Mouse (Mus musculus) forebrain, embryonic 10.5 days (tissue): Measurements from ENCODE around the gene Copz1. TPM values are rescaled to one million over a fixed set of nuclear protein-coding genes. Genes with fewer than 3 reads are reported as not detected.

Experiments used
- DNase-seq: peaks from one replicate; pipeline ENCODE4 v3.0.0-alpha.2; 2017; ENCODE audit warnings: low spot score; ENCODE audit errors: extremely low spot score
- H3K27ac ChIP-seq: fragments of 300-500 bp; sonication (generic); 2 replicates; pipeline ENCODE4 v1.5.1; 2016; ENCODE audit warnings: mild to moderate bottlenecking
- H3K27me3 ChIP-seq: fragments of 300-500 bp; sonication (generic); 2 replicates; pipeline ENCODE4 v1.6.1; 2016; ENCODE audit warnings: mild to moderate bottlenecking; ENCODE audit not compliant: poor library complexity, severe bottlenecking
- H3K36me3 ChIP-seq: fragments of 300-500 bp; sonication (generic); replicated peaks from 2 replicates; pipeline ENCODE4 v1.6.1; 2016; ENCODE audit warnings: mild to moderate bottlenecking, moderate library complexity
- H3K4me1 ChIP-seq: fragments of 300-500 bp; sonication (generic); 2 replicates; pipeline ENCODE4 v1.6.1; 2016
- H3K4me3 ChIP-seq: fragments of 300-500 bp; sonication (generic); 2 replicates; pipeline ENCODE4 v1.5.1; 2016; ENCODE audit warnings: mild to moderate bottlenecking, moderate library complexity
- H3K9me3 ChIP-seq: fragments of 300-500 bp; sonication (generic); 2 replicates; pipeline ENCODE4 v1.6.1; 2016; ENCODE audit warnings: mild to moderate bottlenecking, moderate library complexity
- WGBS: fragments of 180-500 bp; shearing (Covaris S2); methylation state at CpG from one replicate; pipeline ENCODE4 v1.1.7; 2016; 5-methylcytosine and 5-hydroxymethylcytosine counted together
- polyA plus RNA-seq: library from polyadenylated mRNA; unstranded; fragments of >200 nt; fragmentation: Nextera tagmentation; extraction: Ambion mirVana; gene quantifications from 2 replicates; pipeline ENCODE4 v1.2.1, GENCODE M21; 2016

The Copz1 gene
- polyA plus RNA-seq, 1 experiment from 2014 or later, result 279 TPM

DNA sequence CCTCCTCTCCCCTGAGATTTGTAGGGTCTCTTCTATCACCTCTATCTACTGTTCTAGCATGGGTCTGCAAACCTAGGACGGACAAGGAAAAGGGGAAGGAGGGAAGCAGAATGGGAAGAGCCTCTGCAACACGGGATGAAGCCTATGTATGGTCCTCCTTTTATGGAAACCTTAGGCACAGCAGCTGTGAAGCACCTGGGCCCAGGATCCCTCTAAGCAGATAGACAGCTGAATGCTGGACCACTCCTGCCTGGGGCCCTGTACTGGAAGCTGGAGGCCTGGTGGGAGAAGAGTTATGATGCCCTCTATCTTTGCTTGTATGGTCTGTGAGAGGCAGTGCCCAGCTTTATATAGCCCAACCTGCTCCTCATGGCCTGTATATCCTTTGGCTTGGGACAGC, 28.0 kb downstream of the Copz1 start:
- Histone ChIP-seq H3K4me3 (peak overlapping the region; percentile 46), H3K36me3 (peaks cover 38% of the 10 kb centered on the region), H3K9me3 (no peaks in the 10 kb centered on the region), H3K27me3 (no peaks in the 10 kb centered on the region), H3K4me1 (peaks cover 98% of the 10 kb centered on the region), H3K27ac (peak overlapping the region; percentile 97)
- no peak for DNase-seq
- 2% methylated on average over 2 of the region's 2 CpGs for WGBS

DNA sequence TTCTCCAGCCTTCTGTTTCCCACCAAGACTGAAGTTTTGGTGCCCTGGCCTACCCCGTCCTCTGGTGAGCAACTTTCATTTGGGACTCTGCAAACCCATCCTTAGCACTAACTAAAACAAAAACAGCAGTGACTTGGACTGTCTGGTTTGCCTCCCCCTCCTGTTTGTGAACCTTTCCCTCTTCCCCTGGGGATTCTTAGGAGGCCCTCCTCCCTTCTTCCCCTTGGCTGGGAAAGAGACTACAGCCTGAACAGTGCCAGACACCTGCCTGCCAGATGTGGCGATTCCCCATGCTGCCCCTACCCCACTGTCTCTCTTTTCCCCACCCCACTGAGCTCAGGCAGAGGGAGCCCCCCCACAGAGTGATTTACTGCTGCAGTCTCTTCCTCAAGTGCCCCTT, 28.5 kb downstream of the Copz1 start:
- Histone ChIP-seq H3K36me3 (peaks cover 34% of the 10 kb centered on the region), H3K4me1 (peaks cover 98% of the 10 kb centered on the region), H3K4me3 (peak overlapping the region; percentile 46), H3K27me3 (no peaks in the 10 kb centered on the region), H3K27ac (peak overlapping the region; percentile 97), H3K9me3 (no peaks in the 10 kb centered on the region)
- DNase-seq, result no peak
- WGBS, result 11% methylated on average over 2 of the region's 2 CpGs

DNA sequence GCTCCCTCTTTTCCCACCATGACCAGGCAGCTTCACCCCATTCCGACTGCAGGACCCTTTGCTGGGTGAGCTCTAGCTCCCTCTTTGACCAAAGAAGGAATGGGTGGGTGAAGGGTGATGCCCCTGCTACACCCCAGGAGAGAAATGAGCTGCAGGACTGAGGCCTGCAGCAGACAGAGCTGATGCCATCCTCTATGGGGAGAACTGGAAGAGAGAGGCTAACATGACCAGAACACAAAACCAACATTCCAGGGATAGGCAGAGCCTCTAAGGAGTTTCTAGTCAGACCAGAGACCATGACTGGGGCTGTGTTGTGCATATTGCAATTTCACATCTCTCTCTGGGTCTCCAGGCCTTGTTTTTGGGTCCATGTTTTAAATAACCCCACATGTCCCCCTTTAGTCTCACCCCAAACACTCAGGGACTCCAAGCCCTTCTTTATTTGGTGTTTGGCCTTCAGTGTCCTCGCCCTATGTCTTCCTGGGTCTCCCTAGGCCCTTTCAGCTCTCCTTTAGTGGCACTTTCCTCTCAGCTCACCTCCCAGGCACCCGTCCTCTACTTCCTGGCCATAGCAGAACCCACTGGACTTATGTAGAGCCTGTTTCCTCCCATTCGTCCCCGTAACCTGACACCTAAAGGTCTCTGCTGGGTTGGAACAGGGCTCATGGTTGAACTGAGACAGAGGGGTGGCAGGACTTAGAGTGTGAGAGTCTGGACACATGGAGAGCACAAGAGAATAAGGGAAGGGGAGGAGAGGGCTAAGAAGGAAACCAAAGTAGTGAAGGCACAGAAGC, 29.2 kb downstream of the Copz1 start:
- Histone ChIP-seq H3K4me3 (peak overlapping the region; percentile 46; the same call in 1 of the 2 replicates), H3K9me3 (no peaks in the 10 kb centered on the region), H3K27ac (peak overlapping the region; percentile 97), H3K4me1 (peaks cover 98% of the 10 kb centered on the region), H3K36me3 (peaks cover 27% of the 10 kb centered on the region), H3K27me3 (no peaks in the 10 kb centered on the region)
- DNase-seq, result no peak
- WGBS, result 22% methylated on average over 5 of the region's 5 CpGs

DNA sequence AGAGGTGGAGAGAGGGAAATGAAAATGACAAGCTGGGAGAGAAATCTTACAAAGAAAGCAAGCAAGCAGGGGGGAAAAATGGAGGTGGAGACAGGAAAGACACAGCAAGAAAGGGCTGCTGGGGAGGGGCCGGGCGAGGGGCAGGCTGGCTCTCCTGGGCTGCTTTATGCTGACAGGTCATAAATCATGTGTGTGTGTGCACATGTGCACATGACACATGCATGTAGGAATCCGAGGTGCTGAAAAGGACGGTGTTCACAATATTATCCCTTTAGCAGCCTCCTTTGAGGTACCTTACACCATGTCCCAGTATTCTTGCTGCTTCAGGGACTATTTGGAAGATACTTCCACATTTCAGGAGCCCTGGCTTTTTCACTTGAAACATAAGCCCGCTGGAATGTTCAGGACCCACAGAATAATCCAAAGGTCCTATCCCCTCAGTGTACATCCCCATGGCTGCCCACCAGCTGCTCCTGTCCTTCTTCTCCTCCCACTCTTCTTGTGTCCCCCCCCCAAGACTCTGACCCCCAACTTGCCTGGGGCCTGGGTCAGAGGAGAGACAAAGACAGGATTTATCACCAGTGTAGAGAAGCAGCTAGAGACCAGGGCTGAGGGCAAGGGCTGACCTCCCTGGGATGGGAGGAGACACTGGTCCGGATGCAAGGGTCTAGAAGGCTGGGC, 30.0 kb downstream of the Copz1 start:
- WGBS, result 45% methylated on average over 6 of the region's 6 CpGs
- DNase-seq, result no peak
- peak overlapping the region; percentile 7; the same call in 1 of the 2 replicates for H3K4me3 ChIP-seq
- no peaks in the 10 kb centered on the region for H3K9me3 ChIP-seq
- peak overlapping the region; percentile 97 for H3K27ac ChIP-seq
- H3K27me3 ChIP-seq, result no peaks in the 10 kb centered on the region
- H3K36me3 ChIP-seq, result peaks cover 19% of the 10 kb centered on the region
- H3K4me1 ChIP-seq, result peaks cover 98% of the 10 kb centered on the region

DNA sequence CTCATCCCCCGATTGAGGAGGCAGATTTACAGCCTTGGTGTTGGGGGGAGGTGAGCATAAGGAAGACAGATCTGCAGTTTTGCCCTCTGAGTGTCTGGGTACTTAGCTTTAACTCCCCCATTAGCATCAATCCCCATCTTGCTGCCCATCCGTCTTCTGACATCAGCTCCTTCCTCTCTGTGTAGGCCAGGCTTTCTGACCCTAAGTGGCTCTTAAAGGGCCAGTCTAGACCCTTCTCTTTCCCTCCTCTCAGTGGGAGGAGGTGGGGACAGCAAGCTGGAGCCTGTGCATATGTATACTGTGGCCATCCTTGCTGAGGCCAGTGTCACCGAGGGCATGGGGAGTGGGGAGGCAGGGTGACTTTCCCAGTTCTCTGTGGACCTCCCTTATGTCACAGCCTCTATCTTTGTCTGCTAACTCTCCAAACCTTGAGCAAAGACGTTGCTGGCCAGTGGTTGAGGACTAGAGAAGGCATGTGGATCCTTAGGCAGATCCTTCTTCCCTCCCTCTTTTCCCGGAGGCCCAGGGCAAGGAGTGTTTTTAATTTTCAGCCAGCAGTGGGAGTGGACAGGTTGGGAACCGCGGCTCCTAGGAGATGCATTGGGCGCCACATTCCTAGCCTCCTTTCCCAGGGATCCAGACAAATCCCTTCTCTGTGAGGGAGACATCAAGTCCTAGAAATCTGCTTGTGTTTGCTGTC, 31.6 kb downstream of the Copz1 start:
- Histone ChIP-seq H3K27me3 (peaks cover 16% of the 10 kb centered on the region), H3K27ac (peak overlapping the region; percentile 97), H3K4me1 (peaks cover 91% of the 10 kb centered on the region), H3K36me3 (peaks cover 3% of the 10 kb centered on the region), H3K9me3 (no peaks in the 10 kb centered on the region), H3K4me3 (peak overlapping the region; percentile 59)
- peak; percentile 45 for DNase-seq
- WGBS, result 10% methylated on average over 8 of the region's 8 CpGs

DNA sequence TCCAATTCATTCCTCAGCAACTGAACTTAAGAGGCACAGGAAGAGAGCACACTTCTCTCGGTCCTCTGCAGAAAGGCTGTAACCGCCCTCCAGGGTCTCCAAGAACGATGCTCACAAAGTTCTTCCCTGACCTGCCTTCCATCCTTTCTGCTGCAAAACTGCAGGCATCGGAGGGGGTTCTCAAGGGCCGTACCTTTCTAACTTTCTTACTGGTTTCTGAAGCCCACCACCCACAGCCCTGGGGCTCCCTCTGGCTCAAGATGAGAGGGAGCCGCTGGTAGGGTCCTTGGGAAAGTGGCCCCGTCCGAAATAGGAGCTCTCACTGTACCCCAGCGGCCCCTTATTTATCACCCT, 32.1 kb downstream of the Copz1 start:
- peaks cover 21% of the 10 kb centered on the region for H3K27me3 ChIP-seq
- H3K4me1 ChIP-seq, result peaks cover 88% of the 10 kb centered on the region
- no peaks in the 10 kb centered on the region for H3K36me3 ChIP-seq
- DNase-seq, result no peak
- no peaks in the 10 kb centered on the region for H3K9me3 ChIP-seq
- WGBS, result 2% methylated on average over 9 of the region's 9 CpGs
- peak overlapping the region; percentile 59 for H3K4me3 ChIP-seq
- H3K27ac ChIP-seq, result peak overlapping the region; percentile 97

DNA sequence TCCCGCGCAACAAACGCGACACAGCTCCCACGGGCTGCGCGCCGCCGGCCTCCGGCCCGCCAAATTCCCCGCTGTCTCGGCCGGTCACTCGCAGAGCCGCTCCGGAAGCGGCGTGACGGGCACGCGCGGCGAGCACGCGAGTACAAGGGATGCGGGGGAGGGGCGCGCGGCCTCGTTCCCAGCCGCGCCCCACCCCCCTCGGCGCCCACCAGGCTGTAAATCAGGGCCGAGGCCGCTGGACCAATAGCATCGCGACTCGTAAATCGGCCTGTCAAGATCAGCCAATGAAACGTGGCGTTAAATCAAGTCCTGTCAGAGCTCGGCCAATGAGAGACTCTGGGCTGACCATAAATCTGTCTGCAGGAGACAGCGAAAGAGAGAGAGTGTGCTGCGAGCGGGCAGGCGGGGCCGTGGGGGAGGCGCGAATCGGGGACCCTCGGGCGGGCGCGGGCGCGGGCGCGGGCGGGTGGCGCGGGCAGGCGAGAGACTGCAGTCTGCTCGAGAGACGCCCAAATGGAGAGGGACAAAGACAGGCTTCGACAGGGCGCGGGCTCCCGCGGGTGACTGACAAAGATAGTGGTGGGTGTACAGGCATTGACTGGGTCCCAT, 32.7 kb downstream of the Copz1 start:
- DNase-seq, result peak; percentile 98
- WGBS, result under 1% methylated on average over 71 of the region's 71 CpGs
- Histone ChIP-seq H3K36me3 (no peaks in the 10 kb centered on the region), H3K4me1 (peaks cover 82% of the 10 kb centered on the region), H3K4me3 (peak overlapping the region; percentile 59), H3K27ac (peak overlapping the region; percentile 97), H3K27me3 (peaks cover 27% of the 10 kb centered on the region), H3K9me3 (no peaks in the 10 kb centered on the region)

DNA sequence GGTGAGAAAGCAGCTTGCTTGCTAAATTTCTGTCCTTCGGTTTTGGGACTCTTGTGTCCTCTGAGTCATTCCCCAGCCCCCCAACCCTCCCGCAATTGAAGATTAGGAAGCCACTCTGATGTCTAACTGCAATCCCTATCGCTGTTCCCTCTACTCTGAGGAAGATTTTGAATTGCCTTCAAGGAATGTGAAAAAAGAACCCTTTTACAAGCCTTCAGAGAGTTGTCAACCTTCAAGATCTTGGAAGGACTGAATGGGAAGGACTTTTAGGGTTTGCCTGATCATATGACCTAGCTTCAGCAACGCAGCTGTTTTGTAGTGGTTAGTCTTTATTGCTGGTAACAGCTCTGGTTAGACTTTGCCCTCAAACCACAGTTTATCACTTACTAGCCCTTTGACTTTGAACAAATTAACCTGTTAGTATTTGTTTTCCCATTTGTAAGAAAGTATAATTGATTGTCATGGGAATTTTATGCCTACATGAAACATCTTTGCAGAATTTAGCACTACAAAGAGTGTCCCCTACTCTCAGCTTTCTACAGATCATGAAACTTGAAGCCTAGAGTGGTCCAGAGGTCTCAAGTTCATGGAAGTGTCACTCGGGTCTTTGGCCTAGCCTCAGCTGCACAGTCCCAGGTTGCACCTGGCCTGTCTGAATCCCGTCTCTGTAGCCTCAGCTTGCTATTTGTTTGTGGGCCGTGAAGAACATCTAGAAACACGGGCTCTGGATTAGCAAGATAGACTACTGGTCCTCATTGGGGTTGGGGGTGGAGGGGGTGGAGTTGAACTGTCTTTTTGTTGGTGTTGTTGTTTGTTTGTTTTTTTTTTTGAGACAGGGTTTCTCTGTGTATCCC, 33.5 kb downstream of the Copz1 start:
- H3K27me3 ChIP-seq, result peaks cover 33% of the 10 kb centered on the region

DNA sequence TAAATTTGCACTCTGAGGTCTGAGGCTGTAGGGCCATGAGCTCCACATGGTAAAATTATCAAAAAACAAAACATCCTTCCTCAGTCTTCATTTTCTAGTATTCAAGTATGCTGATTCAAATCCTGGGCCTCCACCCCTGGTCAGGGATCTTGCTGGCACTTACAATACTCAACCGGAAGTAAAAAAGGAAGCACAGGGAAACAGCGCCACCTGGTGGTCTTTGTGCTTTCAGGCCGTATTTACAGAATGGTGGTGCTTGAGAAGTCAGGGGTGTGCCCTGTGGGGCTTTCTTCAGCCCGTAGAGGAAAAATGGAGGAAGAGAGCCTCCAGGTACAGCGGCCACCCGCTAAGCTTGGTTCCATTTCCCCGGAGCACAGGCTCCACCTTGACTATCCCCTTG, 34.6 kb downstream of the Copz1 start:
- Histone ChIP-seq H3K36me3 (no peaks in the 10 kb centered on the region), H3K4me1 (peaks cover 62% of the 10 kb centered on the region)

More for the DNA sequence above, 33.5 kb downstream of the Copz1 start:
- H3K27ac ChIP-seq, result peak overlapping the region; percentile 97
- peaks cover 73% of the 10 kb centered on the region for H3K4me1 ChIP-seq
- no peaks in the 10 kb centered on the region for H3K9me3 ChIP-seq
- 42% methylated on average over 8 of the region's 8 CpGs for WGBS
- no peaks in the 10 kb centered on the region for H3K36me3 ChIP-seq
- H3K4me3 ChIP-seq, result peak overlapping the region; percentile 59
- no peak for DNase-seq

DNA sequence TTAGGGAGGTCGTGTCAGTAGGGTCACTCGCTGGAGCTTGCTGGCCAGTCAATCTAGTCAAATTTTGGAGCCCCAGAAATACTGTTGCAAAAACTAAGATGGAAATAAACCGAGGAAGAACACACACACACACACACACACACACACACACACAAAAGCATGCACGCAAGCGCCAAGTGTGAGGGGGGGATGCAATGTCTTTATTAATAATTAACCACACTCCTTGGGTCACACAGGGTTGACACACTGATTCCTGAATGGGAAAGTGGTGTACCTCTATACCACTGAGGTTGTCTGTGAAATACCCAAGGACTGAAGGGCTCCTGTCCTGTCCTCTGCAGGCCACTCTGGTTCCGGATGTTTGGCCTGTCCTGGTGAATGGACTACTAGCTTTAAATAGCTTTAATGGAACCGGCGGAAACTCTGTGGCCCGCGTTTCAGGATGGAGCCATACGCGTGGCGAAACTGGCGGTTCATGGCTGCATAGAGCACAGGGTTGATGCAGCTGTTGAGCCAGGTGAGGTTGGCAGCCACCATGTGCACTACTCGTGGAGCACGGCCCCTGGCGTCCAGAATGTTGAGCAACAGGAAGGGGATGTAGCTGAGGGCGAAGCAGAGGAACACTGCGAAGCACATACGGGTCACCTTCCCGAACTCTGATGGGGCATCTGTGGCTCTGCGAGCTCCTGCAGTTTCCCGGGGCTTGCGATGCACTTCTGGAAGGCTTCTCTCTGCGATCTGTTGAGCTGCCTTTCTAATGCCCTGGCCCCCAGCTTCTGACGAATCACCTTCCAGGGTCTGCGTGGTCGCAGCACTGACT, 35.8 kb downstream of the Copz1 start:
- H3K4me1 ChIP-seq, result peaks cover 58% of the 10 kb centered on the region
- peak overlapping the region; percentile 48 for H3K27ac ChIP-seq
- peaks cover 33% of the 10 kb centered on the region for H3K27me3 ChIP-seq
- no peaks in the 10 kb centered on the region for H3K36me3 ChIP-seq
- H3K9me3 ChIP-seq, result no peaks in the 10 kb centered on the region
- DNase-seq, result no peak
- H3K4me3 ChIP-seq, result peak overlapping the region; percentile 11; the same call in 1 of the 2 replicates
- WGBS, result 50% methylated on average over 28 of the region's 28 CpGs

More for the DNA sequence above, 34.6 kb downstream of the Copz1 start:
- H3K4me3 ChIP-seq, result peak overlapping the region; percentile 13; the same call in 1 of the 2 replicates
- H3K27me3 ChIP-seq, result peaks cover 33% of the 10 kb centered on the region
- peak overlapping the region; percentile 97 for H3K27ac ChIP-seq
- H3K9me3 ChIP-seq, result no peaks in the 10 kb centered on the region
- WGBS, result 1% methylated on average over 7 of the region's 7 CpGs
- DNase-seq, result peak; percentile 94

DNA sequence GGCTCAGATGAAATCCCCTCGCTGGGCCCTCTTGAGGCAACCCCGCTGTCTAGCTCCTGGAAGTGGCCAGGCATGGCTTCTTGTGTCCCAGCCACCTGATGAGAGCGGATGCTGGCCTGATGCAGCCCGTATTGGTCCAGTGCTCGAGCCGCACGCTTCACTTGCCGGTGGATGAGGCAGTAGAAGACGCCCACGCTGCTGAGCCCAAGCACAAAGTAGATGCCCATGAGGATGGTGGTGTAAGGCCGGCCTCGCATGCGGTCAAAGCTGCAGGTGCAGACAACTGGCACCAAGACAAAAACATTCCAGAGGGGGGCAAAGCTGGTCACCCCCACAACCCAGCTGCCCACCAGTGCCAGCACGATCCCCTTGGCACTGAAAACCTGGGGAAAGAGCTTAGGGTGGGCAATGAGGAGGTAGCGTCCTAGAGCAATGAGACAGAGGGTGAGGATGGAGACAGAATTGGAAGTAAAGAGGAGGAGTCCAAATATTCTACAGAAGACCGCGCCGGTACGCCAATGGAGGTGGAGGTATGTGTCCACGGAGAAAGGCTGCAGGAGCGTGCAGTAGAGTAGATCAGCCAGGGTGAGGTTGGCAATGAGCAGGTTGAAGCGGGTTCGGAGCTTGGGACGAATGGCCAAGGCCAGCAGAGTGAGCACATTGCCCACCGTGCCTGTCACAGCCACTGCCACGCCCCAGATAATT, 36.5 kb downstream of the Copz1 start:
- no peaks in the 10 kb centered on the region for H3K36me3 ChIP-seq
- peak overlapping the region; percentile 11; the same call in 1 of the 2 replicates for H3K4me3 ChIP-seq
- peak overlapping the region; percentile 48 for H3K27ac ChIP-seq
- no peaks in the 10 kb centered on the region for H3K9me3 ChIP-seq
- peaks cover 38% of the 10 kb centered on the region for H3K27me3 ChIP-seq
- DNase-seq, result no peak
- 66% methylated on average over 26 of the region's 26 CpGs for WGBS
- H3K4me1 ChIP-seq, result peaks cover 58% of the 10 kb centered on the region
